Mouse (Mus musculus) midbrain, embryonic 11.5 days (tissue): ENCODE data around the gene Eprs. TPM values are rescaled to one million over a fixed set of nuclear protein-coding genes. Genes with fewer than 3 reads are reported as not detected.
A peak's percentile ranks its signal among the peaks of the same experiment; 100 is the strongest.
"Not testable (repeated sequence)": the region's sequence is repeated elsewhere in the genome, so short reads cannot be mapped to it uniquely, and the experiment has no call there.

Experiments used
- ATAC-seq: fragments of 200-750 bp; cut with Nextera tagmentation; 2 replicates; pipeline ENCODE4 v1.8.0; 2017; ENCODE audit warnings: moderate TSS enrichment, moderate library complexity; ENCODE audit not compliant: low FRiP score
- DNase-seq: peaks from one replicate; pipeline ENCODE4 v3.0.0; 2015; ENCODE audit warnings: low spot score; ENCODE audit errors: missing footprints
- H3K27ac ChIP-seq: fragments of 300-500 bp; sonication (generic); 2 replicates; pipeline ENCODE4 v1.5.1; 2014; ENCODE audit warnings: low read depth, low read length
- H3K27me3 ChIP-seq: fragments of 300-500 bp; sonication (generic); 2 replicates; pipeline ENCODE4 v1.6.1; 2014; ENCODE audit warnings: mild to moderate bottlenecking, low read length, moderate library complexity, mixed read lengths; ENCODE audit not compliant: control insufficient read depth, insufficient read depth
- H3K36me3 ChIP-seq: fragments of 300-500 bp; sonication (generic); 2 replicates; pipeline ENCODE4 v1.6.1; 2014; ENCODE audit warnings: mild to moderate bottlenecking, low read length, moderate library complexity, mixed read lengths; ENCODE audit not compliant: control insufficient read depth, insufficient read depth
- H3K4me1 ChIP-seq: fragments of 300-500 bp; sonication (generic); 2 replicates; pipeline ENCODE4 v1.6.1; 2014; ENCODE audit warnings: low read length; ENCODE audit not compliant: control insufficient read depth, insufficient read depth
- H3K4me2 ChIP-seq: fragments of 300-500 bp; sonication (generic); 2 replicates; pipeline ENCODE4 v1.6.1; 2014; ENCODE audit warnings: mild to moderate bottlenecking, moderate library complexity
- H3K4me3 ChIP-seq: fragments of 300-500 bp; sonication (generic); 2 replicates; pipeline ENCODE4 v1.5.1; 2014; ENCODE audit warnings: low read depth, low read length
- H3K9ac ChIP-seq: fragments of 300-500 bp; sonication (generic); 2 replicates; pipeline ENCODE4 v1.6.1; 2014; ENCODE audit warnings: low read length
- H3K9me3 ChIP-seq: fragments of 300-500 bp; sonication (generic); 2 replicates; pipeline ENCODE4 v1.6.1; 2016; ENCODE audit warnings: low read length; ENCODE audit not compliant: control insufficient read depth
- WGBS: fragments of 180-500 bp; shearing (Covaris S2); extraction: QIAGEN DNeasy Blood & Tissue Kit; methylation state at CpG from one replicate; pipeline ENCODE4 v1.1.7; 2014; 5-methylcytosine and 5-hydroxymethylcytosine counted together
- polyA plus RNA-seq: library from polyadenylated mRNA; unstranded; fragments of >200 nt; fragmentation: Nextera tagmentation; extraction: Ambion mirVana; gene quantifications from 2 replicates; pipeline ENCODE4 v1.2.1, GENCODE M21; 2014

Eprs gene
- 140 TPM in 2 replicates for polyA plus RNA-seq

- Histone ChIP-seq H3K27me3 (no peaks in the 10 kb centered on the region), H3K4me3 (peak within 1 kb of the TSS; percentile 94), H3K27ac (peak within 1 kb of the TSS; percentile 71), H3K4me2 (peak within 1 kb of the TSS; percentile 72), H3K9ac (peak within 1 kb of the TSS; percentile 83), H3K9me3 (no peaks in the 10 kb centered on the region), H3K4me1 (peaks cover 8% of the 10 kb centered on the region), H3K36me3 (no peaks in the 10 kb centered on the region)
- DNase-seq, result peak; percentile 100
- peak; percentile 96 for ATAC-seq
- under 1% methylated on average over 89 of the region's 92 CpGs for WGBS
These were observed at the start of gene Eprs for GRCm38 (mm10) chr1:185362677-185363520. Gene Eprs (plus strand): TSS chr1:185363044.

- WGBS, result 95% methylated on average over 4 of the region's 4 CpGs
- Histone ChIP-seq H3K36me3 (peaks cover 12% of the 10 kb centered on the region; the same call in 1 of the 2 replicates), H3K4me2 (no peak overlapping the region)
These were observed 48.3 kb upstream of the Eprs start for GRCm38 (mm10) chr1:185314546-185314945.

GRCm38 (mm10) chr1:185315846-185316568 is 46.8 kb upstream of the Eprs start:
- no peak overlapping the region for H3K27ac ChIP-seq
- 88% methylated on average over 16 of the region's 16 CpGs for WGBS
- H3K9ac ChIP-seq, result no peak overlapping the region
- no peak overlapping the region for H3K4me3 ChIP-seq
- H3K36me3 ChIP-seq, result peaks cover 17% of the 10 kb centered on the region
- no peak overlapping the region for H3K4me2 ChIP-seq
- H3K9me3 ChIP-seq, result no peaks in the 10 kb centered on the region
- DNase-seq (no peak), ATAC-seq (no peak)
- no peaks in the 10 kb centered on the region for H3K27me3 ChIP-seq
- no peaks in the 10 kb centered on the region for H3K4me1 ChIP-seq

More at GRCm38 (mm10) chr1:185314546-185314945, 48.3 kb upstream of the Eprs start:
- H3K4me1 ChIP-seq, result no peaks in the 10 kb centered on the region
- H3K9ac ChIP-seq, result no peak overlapping the region
- no peak overlapping the region for H3K4me3 ChIP-seq
- peak; percentile 57 for DNase-seq
- H3K27me3 ChIP-seq, result no peaks in the 10 kb centered on the region
- no peak for ATAC-seq
- no peak overlapping the region for H3K27ac ChIP-seq
- H3K9me3 ChIP-seq, result no peaks in the 10 kb centered on the region

GRCm38 (mm10) chr1:185327754-185328345 is 35.0 kb upstream of the Eprs start:
- H3K4me1 ChIP-seq, result peaks cover 13% of the 10 kb centered on the region
- H3K36me3 ChIP-seq, H3K4me3 ChIP-seq, DNase-seq, H3K9me3 ChIP-seq, ATAC-seq, H3K27me3 ChIP-seq, H3K9ac ChIP-seq, H3K27ac ChIP-seq: not testable (repeated sequence)
- peak overlapping the region; percentile 50 for H3K4me2 ChIP-seq
- WGBS, result 63% methylated on average over 3 of the region's 3 CpGs

- H3K4me2 ChIP-seq, result peak within 1 kb of the TSS; percentile 50
- H3K27ac ChIP-seq, result peak within 1 kb of the TSS; percentile 73
- peak within 1 kb of the TSS; percentile 91 for H3K9ac ChIP-seq
- H3K27me3 ChIP-seq, result no peaks in the 10 kb centered on the region
- WGBS, result 1% methylated on average over 75 of the region's 76 CpGs
- H3K4me1 ChIP-seq, result peaks cover 17% of the 10 kb centered on the region
- peak within 1 kb of the TSS; percentile 95 for H3K4me3 ChIP-seq
- DNase-seq (peak; percentile 100), ATAC-seq (peak; percentile 87)
- no peaks in the 10 kb centered on the region for H3K9me3 ChIP-seq
- peaks cover 3% of the 10 kb centered on the region; the same call in 1 of the 2 replicates for H3K36me3 ChIP-seq
These were observed 33.9 kb upstream of the Eprs start, which contains the start of gene Iars2 for GRCm38 (mm10) chr1:185328721-185329610. Gene Iars2 (minus strand): TSS chr1:185329396.

GRCm38 (mm10) chr1:185329851-185330250 is 33.0 kb upstream of the Eprs start:
- Histone ChIP-seq H3K27me3 (no peaks in the 10 kb centered on the region), H3K36me3 (peaks cover 1% of the 10 kb centered on the region; the same call in 1 of the 2 replicates), H3K9ac (no peak overlapping the region; the same call in 1 of the 2 replicates), H3K4me3 (no peak overlapping the region), H3K4me2 (0 out of 2 replicates have a peak overlapping the region, but pooled peaks have one; percentile 50), H3K4me1 (peaks cover 17% of the 10 kb centered on the region), H3K9me3 (no peaks in the 10 kb centered on the region), H3K27ac (no peak overlapping the region)
- ATAC-seq (no peak), DNase-seq (no peak)
- WGBS, result 92% methylated on average over 8 of the region's 8 CpGs

- DNase-seq, result no peak
- ATAC-seq, result no peak
- no peaks in the 10 kb centered on the region; the same call in 1 of the 2 replicates for H3K36me3 ChIP-seq
- H3K9me3 ChIP-seq, result no peaks in the 10 kb centered on the region
- no peaks in the 10 kb centered on the region for H3K27me3 ChIP-seq
- H3K4me3 ChIP-seq, result no peak overlapping the region; the same call in 1 of the 2 replicates
- 52% methylated on average over 5 of the region's 5 CpGs for WGBS
- no peak overlapping the region for H3K27ac ChIP-seq
- peaks cover 17% of the 10 kb centered on the region for H3K4me1 ChIP-seq
- peak overlapping the region; percentile 69 for H3K4me2 ChIP-seq
- H3K9ac ChIP-seq, result no peak overlapping the region; the same call in 1 of the 2 replicates
These were observed 31.5 kb upstream of the Eprs start for GRCm38 (mm10) chr1:185331364-185331763.

GRCm38 (mm10) chr1:185331983-185332430 is 30.8 kb upstream of the Eprs start, which contains the start of gene Bpnt1:
Gene Bpnt1 (plus strand): TSS chr1:185332149.
- peak; percentile 98 for DNase-seq
- H3K27ac ChIP-seq, result peak within 1 kb of the TSS; percentile 63
- H3K4me1 ChIP-seq, result peaks cover 17% of the 10 kb centered on the region
- no peaks in the 10 kb centered on the region for H3K36me3 ChIP-seq
- H3K4me3 ChIP-seq, result peak within 1 kb of the TSS; percentile 57
- peak; percentile 86 for ATAC-seq
- peak within 1 kb of the TSS; percentile 69 for H3K4me2 ChIP-seq
- no peaks in the 10 kb centered on the region for H3K27me3 ChIP-seq
- no peaks in the 10 kb centered on the region for H3K9me3 ChIP-seq
- H3K9ac ChIP-seq, result peak within 1 kb of the TSS; percentile 81
- under 1% methylated on average over 32 of the region's 32 CpGs for WGBS
